Mouse (Mus musculus) WW6 (cell line): ENCODE measurements around the gene Ipo9.
A peak's percentile ranks its signal among the peaks of the same experiment; 100 is the strongest.

Experiments
- DNase-seq: peaks from one replicate; pipeline ENCODE4 v3.0.0-alpha.2; 2013; ENCODE audit warnings: low read depth, low spot score

Gene Ipo9

DNA sequence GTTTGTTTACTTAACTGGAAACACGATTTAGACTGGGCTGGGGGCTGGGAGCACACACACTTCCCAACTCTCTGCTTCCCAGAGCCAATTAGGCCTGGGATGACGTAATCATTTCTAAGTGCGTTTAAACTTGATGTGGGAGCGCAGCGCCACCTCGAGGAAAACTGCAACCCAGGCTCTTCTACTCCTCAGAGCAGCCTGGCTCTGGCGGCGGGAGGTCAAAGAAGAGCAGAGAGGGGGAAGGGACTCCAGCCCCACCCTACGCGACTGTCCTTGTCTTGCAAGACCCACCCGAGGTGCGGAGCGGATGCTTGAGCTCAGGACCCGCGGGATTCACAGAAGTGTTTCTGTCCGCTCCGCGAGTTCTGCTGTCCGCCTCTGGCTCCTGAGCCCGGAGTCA, 62.1 kb downstream of the Ipo9 start:
- peak; percentile 78 for DNase-seq

DNA sequence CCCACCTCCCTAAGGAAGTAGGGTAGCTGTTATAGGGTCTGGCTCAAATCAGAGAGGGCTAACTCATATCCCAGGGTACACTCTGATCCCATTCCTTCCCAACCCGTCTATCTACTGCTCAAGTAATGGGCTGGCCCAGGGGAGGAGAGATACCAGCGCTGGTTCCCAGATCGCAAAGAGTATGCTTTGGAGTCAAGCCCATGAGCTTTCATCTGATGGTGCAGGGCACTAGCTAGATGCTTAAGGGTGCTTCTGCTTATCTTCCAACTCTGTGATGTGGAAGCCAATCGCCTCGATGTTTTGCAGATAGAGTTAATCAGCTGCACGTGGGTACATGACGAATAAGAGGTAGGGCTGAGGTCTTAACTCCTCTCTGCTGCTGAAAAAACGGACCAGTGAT, 62.7 kb downstream of the Ipo9 start:
- no peak for DNase-seq

DNA sequence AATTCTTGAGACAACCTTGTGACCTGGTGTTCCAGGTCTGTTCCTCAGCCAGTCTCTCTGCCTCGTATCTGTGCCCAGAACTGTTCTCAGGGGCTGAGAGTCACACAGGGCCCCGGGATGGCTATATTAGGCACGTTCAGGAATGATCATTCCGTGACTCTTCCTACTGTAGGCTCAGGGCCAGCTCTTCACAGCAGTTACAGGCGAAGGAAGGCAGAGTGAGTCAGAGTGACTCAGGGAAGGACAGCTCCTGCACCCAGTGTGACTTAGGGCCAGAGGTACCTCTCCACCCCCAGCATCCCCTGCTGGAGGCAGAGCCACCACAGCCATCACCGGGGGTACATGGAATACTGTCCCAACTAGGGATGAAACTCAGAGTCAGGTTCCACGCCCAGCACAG, 63.3 kb downstream of the Ipo9 start:
- DNase-seq: no peak

DNA sequence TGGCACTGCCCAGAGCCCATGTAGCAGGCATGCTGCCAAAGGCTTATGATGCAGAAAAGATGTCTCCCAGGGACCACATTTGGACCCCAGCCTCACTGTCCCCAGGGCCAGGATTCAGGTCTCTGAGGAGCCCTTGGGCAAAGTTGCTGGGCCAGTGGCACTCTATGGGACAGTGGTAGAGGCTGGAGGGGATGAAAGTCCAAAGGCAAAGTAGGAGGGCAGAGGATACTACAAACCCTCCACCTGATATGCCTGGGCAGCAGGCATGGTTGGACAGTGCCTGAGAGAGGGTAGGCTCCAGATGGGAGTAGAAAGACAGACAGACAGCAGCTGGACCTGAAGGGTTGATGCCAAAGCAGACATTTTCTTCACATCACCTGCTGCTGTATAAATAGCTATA, 63.9 kb downstream of the Ipo9 start:
- DNase-seq: no peak

DNA sequence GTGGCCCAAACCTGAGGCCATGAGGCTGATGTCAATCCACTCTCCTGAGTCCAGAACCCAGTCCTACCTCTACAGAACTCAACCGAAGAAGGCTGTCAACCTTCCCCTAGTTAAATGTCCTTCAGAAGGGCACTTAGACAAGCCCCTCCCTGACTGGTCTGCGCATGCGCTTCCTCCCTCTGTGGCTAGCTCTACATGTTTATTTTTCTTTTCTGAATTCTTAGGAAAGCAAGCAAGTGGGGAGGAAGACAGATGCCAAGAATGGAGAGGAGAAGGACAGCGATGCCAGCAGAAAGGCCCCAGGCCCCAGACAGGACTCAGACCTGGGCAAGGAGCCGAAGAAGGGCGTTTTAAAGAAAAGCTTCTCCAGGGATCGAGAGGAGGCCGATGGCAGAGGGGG, 66.9 kb downstream of the Ipo9 start:
- no peak for DNase-seq

DNA sequence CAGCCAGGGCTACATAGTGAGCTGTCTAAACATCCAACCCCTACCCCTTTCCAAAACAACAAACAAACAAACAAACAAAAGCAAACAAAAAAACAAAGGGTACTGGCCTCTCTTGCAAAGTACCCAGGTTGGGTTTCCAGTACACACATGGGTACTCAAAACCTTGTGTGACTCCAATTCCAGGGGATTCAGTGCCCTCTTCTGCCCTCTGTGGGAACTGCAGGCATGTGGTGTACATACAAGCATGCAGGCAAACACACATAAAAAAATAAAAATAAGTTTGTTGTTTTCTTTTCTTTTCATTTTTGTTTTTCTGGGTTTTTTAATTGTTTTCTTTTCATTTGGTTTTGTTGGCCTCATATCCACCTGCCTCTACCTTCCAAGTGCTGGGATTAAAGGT, 68.2 kb downstream of the Ipo9 start:
- no peak for DNase-seq

DNA sequence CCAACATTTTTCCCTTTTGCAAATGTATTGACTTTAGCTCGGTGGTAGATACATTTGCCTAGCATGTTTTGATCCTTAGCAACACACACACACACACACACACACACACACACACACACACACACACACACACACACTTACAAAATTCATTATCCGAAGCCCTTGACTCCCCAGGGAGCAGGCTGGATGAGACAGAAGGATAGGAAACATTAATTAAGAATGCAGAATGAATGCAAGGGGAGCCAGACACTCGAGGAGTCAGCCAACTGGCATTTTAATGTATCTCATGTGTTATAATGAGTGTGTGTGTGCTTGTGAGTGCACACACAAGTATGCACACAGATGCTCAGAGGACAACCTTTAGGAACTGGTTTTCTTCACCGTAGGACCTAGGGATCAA, 68.8 kb downstream of the Ipo9 start:
- no peak for DNase-seq

DNA sequence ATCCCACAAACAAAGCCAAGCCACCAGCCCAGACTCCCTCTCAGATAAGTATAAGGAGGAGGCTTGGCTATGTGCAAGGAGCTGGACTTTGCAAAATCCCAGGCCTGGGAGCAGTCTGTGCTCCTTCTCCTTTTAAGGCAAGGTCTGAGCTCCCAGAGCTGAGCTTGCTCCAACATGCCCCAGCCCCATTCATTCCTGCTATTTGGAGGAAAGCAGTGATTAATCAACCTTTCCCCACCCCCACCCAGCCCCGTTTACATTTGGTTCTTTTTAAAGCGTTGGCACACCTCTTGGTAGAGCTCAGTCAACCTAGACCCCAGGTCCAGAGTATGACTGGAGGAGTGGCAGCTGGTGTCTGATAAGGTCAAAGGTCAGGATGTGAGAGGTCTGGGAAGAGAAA, 71.2 kb downstream of the Ipo9 start:
- DNase-seq: no peak

DNA sequence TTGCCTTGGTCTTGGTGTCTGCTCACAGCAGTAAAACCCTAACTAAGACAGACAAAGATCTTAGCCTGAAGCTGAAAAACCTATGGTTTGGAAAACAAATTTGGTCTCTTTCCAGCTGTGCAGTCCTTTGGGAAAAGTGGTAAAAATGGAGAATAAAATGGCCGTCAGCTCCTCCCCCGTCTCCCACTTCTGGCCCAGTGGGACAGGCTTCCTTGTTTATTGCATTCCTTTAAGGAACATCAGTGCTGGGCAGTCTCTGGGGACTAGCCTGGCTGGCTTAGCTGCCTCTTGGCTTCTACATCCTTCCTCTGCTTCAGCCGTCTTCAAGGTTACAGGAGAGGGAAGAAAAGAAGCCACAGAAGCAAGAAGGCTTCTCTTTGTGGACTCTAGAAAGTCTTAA, 78.3 kb downstream of the Ipo9 start:
- DNase-seq: no peak

DNA sequence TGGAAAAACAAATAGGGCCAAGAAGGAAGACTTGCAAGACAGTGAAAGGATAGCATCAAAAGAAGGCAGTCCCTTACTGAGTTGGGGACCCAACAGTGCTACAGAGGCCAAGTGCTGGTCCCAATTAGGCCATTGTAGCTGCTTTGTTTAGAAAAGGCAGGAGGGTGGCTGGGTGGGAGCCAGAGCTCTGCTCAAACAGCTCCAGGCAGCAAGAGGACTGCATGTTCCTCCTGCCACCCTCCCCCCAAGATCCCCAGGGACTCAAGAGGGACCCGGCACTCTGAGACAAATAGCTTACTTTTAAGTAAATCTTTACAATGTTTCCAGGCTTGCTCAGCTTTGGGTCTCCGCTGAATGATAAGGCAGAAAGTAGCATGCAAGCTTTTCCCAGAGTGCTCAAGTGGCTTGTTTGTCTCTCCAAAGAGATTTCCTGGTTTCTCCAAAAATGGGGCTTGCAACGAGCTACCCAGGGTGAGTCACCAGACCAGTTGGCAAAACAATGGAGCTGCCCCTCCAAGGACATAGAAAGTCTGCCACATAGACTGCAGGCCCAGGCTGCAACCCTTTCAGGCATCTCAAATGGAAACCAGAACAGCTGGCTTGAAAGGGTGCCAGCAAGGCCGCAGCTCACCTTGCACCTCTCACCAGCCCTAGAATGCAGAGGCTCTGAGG, 82.7 kb downstream of the Ipo9 start:
- no peak for DNase-seq

DNA sequence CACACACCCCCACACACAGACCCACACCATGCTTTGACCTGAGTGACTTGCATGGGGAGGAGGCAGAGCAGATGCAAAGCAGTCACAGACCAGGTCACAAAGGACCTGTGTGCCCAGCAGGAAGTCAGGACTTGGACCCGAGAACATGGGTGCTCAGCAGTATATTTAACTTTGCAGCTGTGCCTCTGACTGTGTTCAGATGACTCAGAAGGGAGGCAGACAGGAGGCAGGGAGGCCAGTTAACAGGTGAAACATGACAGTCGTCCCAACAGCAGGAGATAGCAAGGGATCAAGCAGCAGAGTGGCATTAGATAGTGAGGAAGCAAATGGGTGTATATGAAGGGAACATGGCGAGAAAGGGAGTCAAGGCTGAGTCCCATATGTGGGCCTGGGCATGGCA, 83.4 kb downstream of the Ipo9 start:
- no peak for DNase-seq

DNA sequence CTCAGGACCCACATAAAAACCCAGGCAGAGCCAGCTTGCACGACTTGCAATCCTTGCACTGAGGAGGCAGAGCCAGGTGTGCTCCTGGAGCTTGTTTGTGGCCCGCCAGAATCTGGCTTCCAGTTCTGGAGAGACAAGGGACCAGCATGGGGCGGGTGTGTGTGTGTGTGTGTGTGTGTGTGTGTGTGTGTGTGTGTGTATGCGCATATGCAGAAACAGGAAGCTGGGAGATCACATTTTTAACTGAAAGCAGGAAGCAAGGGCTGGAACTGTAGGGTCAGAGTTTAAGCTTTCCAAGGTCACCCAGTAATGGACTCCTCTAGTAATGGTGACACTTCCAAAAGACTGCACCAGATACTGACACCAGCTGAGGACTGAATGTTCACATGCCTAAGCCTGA, 86.3 kb downstream of the Ipo9 start:
- no peak for DNase-seq

DNA sequence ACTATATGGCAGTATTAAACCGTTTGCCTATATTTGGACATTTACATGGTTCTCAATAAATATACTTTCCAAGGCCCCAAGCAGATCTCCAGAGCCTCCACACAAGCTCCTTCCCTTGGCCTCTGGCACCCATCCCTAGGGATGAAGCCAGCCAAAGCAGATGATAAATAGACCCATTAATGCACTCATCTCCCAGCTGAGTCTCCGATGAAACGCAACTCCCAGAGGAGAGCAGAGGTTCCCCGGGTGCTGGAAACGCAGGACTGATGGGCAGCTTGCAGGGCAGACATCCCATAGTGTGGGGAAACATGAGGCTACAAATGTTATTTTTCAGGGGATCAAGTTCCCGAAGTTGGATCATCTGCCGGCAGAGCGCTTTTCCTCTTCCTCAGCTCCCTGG, 88.4 kb downstream of the Ipo9 start:
- DNase-seq: no peak
